Comparison of ENCODE assay signal across 30 mouse cellular contexts in the genomic region with DNA sequence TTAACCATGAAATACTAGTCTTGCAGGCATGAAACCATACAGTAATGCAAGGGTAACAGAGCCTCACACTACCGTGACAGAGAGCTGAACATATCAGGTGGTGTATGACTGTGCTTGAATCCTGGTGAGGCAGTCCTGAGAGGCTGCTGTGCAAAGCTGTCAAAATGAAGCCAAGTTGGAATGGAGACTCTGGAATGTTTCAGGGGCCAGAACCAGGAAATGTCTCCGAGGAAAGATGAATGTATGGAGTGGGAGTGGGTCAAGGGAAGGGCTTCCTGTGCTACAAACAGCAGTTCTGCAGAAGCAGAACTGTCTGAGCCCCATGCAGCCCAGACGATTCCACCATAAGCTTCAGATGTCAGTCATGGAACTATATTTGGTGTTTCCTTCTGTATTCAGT.
DNase-seq lines count a peak whose midpoint lies in the region; ATAC-seq and TF ChIP-seq lines count a peak whose summit lies in the region.
"Had no signal": no experiment of that assay in that cellular context is flagged by ENCODE, and none has a peak within 500 bp of the region (broad histone marks: within the 10 kb centered on the region; RNA-seq: fewer than 3 reads in every experiment).

No protein-coding gene starts in this region.

- no peaks in the 10 kb centered on the region for H3K36me3 ChIP-seq in heart, embryonic 13.5 days
- no peaks in the 10 kb centered on the region for H3K36me3 ChIP-seq in kidney, postnatal 0 days (ENCODE audit: insufficient read depth, low read length)
- no peaks in the 10 kb centered on the region for H3K36me3 ChIP-seq in lung, embryonic 16.5 days (ENCODE audit: control insufficient read depth, insufficient read depth, low read length)
- H3K36me3 ChIP-seq in stomach, embryonic 16.5 days (ENCODE audit: control insufficient read depth, insufficient read depth, low read length), result no peaks in the 10 kb centered on the region
- H3K36me3 ChIP-seq: forebrain, embryonic 10.5 days; heart, embryonic 15.5 days; hindbrain, embryonic 15.5 days; limb, embryonic 12.5 days; liver, embryonic 13.5 days; midbrain, embryonic 12.5 days; neural tube, embryonic 15.5 days; stomach, embryonic 15.5 days had no signal

- 24% methylated on average over 3 of the region's 3 CpGs for whole genome bisulfite sequencing in heart, embryonic 13.5 days
- WGBS in kidney, postnatal 0 days, result 36% methylated on average over 3 of the region's 3 CpGs
- 28% methylated on average over 3 of the region's 3 CpGs for WGBS in lung, embryonic 16.5 days
- 20% methylated on average over 3 of the region's 3 CpGs for WGBS in lung, adult 2 months
- WGBS in stomach, embryonic 16.5 days, result 32% methylated on average over 3 of the region's 3 CpGs

- no peak for TF ChIP-seq CTCF in kidney, postnatal 0 days (IDR thresholded peaks at IDR 0.05; ENCODE audit: low read depth)
- no peak for TF ChIP-seq CTCF in lung, adult 2 months (IDR thresholded peaks at IDR 0.05; ENCODE audit: insufficient read depth, low read length)

- intact Hi-C loops in heart, postnatal 36 days (cut with DNase I), result no loop called here

- no peak overlapping the region for H3K4me3 ChIP-seq in heart, embryonic 13.5 days
- H3K4me3 ChIP-seq in kidney, postnatal 0 days (replicated peaks; ENCODE audit: low read depth, low read length), result no peak overlapping the region
- H3K4me3 ChIP-seq in lung, embryonic 16.5 days (ENCODE audit: low read length), result no peak overlapping the region
- H3K4me3 ChIP-seq in lung, adult 2 months (replicated peaks; ENCODE audit: extremely low read depth, low read depth, low read length), result no peak overlapping the region
- H3K4me3 ChIP-seq in stomach, embryonic 16.5 days (replicated peaks; ENCODE audit: low read length), result no peak overlapping the region
- H3K4me3 ChIP-seq: forebrain, embryonic 10.5 days; heart, embryonic 15.5 days; hindbrain, embryonic 15.5 days; limb, embryonic 12.5 days; liver, embryonic 13.5 days; midbrain, embryonic 12.5 days; neural tube, embryonic 15.5 days; stomach, embryonic 15.5 days had no signal

- DNase-seq in heart, postnatal 36 days, result no peak
- peak; percentile 76 for DNase-seq in kidney, postnatal 0 days (ENCODE audit: low spot score)
- DNase-seq in kidney, adult 11 months, result no peak
- no peak for DNase-seq in lung, adult 2 months
- no peak for DNase-seq in thymus, postnatal 36 days
- DNase-seq: adrenal gland, postnatal 10 days; cerebellum, adult 18-20 months; cerebellum, postnatal 14 days; forebrain, postnatal 0 days; gastrocnemius, postnatal 25 days; heart, adult 18-20 months; heart, postnatal 4 days; kidney, adult 9 months; layer of hippocampus, postnatal 36 days; liver, embryonic 13.5 days; lung, postnatal 10 days; right cerebral cortex, adult 18-20 months; right cerebral cortex, postnatal 4 days; thymus, adult 2 months had no signal

- H3K27ac ChIP-seq in heart, embryonic 13.5 days (replicated peaks), result 0 out of 2 replicates have a peak overlapping the region, but pooled peaks have one; percentile 8
- no peak overlapping the region for H3K27ac ChIP-seq in kidney, postnatal 0 days
- H3K27ac ChIP-seq in lung, embryonic 16.5 days (ENCODE audit: low read length), result no peak overlapping the region
- peak overlapping the region; percentile 17; the same call in 1 of the 2 replicates for H3K27ac ChIP-seq in stomach, embryonic 16.5 days (ENCODE audit: low read length)
- H3K27ac ChIP-seq: forebrain, embryonic 10.5 days; heart, embryonic 15.5 days; hindbrain, embryonic 15.5 days; limb, embryonic 12.5 days; liver, embryonic 13.5 days; midbrain, embryonic 12.5 days; neural tube, embryonic 15.5 days; stomach, embryonic 15.5 days had no signal

- H3K4me2 ChIP-seq in heart, embryonic 13.5 days, result no peak overlapping the region
- no peak overlapping the region for H3K4me2 ChIP-seq in kidney, postnatal 0 days (ENCODE audit: low read length)
- no peak overlapping the region for H3K4me2 ChIP-seq in lung, embryonic 16.5 days (ENCODE audit: low read depth, low read length)
- H3K4me2 ChIP-seq in stomach, embryonic 16.5 days (ENCODE audit: low read depth, low read length), result no peak overlapping the region
- H3K4me2 ChIP-seq: heart, embryonic 15.5 days; hindbrain, embryonic 15.5 days; limb, embryonic 12.5 days; liver, embryonic 13.5 days; midbrain, embryonic 12.5 days; neural tube, embryonic 15.5 days; stomach, embryonic 15.5 days had no signal

- ATAC-seq in heart, embryonic 13.5 days (ENCODE audit: extremely low read depth, insufficient number of reproducible peaks, low FRiP score, low TSS enrichment), result no peak
- ATAC-seq in kidney, postnatal 0 days (replicated peaks; ENCODE audit: low FRiP score, low read depth), result no peak
- ATAC-seq in lung, embryonic 16.5 days (ENCODE audit: low read depth), result peak; percentile 43
- peak; percentile 47; the same call in 1 of the 2 replicates for ATAC-seq in stomach, embryonic 16.5 days (ENCODE audit: insufficient read depth, low FRiP score)
- ATAC-seq: activated CD4-positive, CD25-positive, alpha-beta regulatory T cell, adult 4 months; forebrain, postnatal 0 days had no signal

- no peak overlapping the region for H3K9ac ChIP-seq in heart, embryonic 13.5 days
- no peak overlapping the region for H3K9ac ChIP-seq in kidney, postnatal 0 days (ENCODE audit: low read depth, low read length)
- no peak overlapping the region for H3K9ac ChIP-seq in lung, embryonic 16.5 days (ENCODE audit: low read length)
- H3K9ac ChIP-seq in stomach, embryonic 16.5 days (ENCODE audit: low read length), result no peak overlapping the region
- H3K9ac ChIP-seq: forebrain, postnatal 0 days; heart, embryonic 15.5 days; hindbrain, embryonic 15.5 days; limb, embryonic 12.5 days; liver, embryonic 13.5 days; midbrain, embryonic 12.5 days; neural tube, embryonic 15.5 days; stomach, embryonic 15.5 days had no signal

- no peaks in the 10 kb centered on the region for H3K9me3 ChIP-seq in heart, embryonic 13.5 days
- no peaks in the 10 kb centered on the region for H3K9me3 ChIP-seq in kidney, postnatal 0 days (replicated peaks; ENCODE audit: low read length)
- H3K9me3 ChIP-seq in lung, embryonic 16.5 days (ENCODE audit: control insufficient read depth, low read length), result no peaks in the 10 kb centered on the region
- no peaks in the 10 kb centered on the region for H3K9me3 ChIP-seq in stomach, embryonic 16.5 days (replicated peaks; ENCODE audit: control insufficient read depth, low read length)
- H3K9me3 ChIP-seq: forebrain, embryonic 10.5 days; heart, embryonic 15.5 days; hindbrain, embryonic 15.5 days; limb, embryonic 12.5 days; liver, embryonic 13.5 days; midbrain, embryonic 12.5 days; neural tube, embryonic 15.5 days; stomach, embryonic 15.5 days had no signal

- no peaks in the 10 kb centered on the region for H3K27me3 ChIP-seq in heart, embryonic 13.5 days (replicated peaks)
- H3K27me3 ChIP-seq in kidney, postnatal 0 days (ENCODE audit: insufficient read depth, low read length), result no peaks in the 10 kb centered on the region
- H3K27me3 ChIP-seq in lung, embryonic 16.5 days (ENCODE audit: control insufficient read depth, insufficient read depth, low read depth, low read length), result no peaks in the 10 kb centered on the region
- no peaks in the 10 kb centered on the region for H3K27me3 ChIP-seq in stomach, embryonic 16.5 days (ENCODE audit: control insufficient read depth, insufficient read depth, low read length)
- H3K27me3 ChIP-seq: heart, embryonic 15.5 days; hindbrain, embryonic 15.5 days; limb, embryonic 12.5 days; liver, embryonic 13.5 days; midbrain, embryonic 12.5 days; neural tube, embryonic 15.5 days; stomach, embryonic 15.5 days had no signal

- no peak for TF ChIP-seq POLR2A in lung, adult 2 months (IDR thresholded peaks at IDR 0.05; ENCODE audit: borderline replicate concordance, extremely low read depth, low read depth, low read length)

- peaks cover 7% of the 10 kb centered on the region for H3K4me1 ChIP-seq in heart, embryonic 13.5 days
- H3K4me1 ChIP-seq in kidney, postnatal 0 days (replicated peaks; ENCODE audit: insufficient read depth, low read length), result no peaks in the 10 kb centered on the region
- H3K4me1 ChIP-seq in lung, embryonic 16.5 days (replicated peaks; ENCODE audit: control insufficient read depth, insufficient read depth, low read length), result no peaks in the 10 kb centered on the region
- no peaks in the 10 kb centered on the region for H3K4me1 ChIP-seq in lung, adult 2 months (ENCODE audit: control insufficient read depth, insufficient read depth, low read length)
- H3K4me1 ChIP-seq in stomach, embryonic 16.5 days (ENCODE audit: control insufficient read depth, insufficient read depth, low read length), result peaks cover 6% of the 10 kb centered on the region; the same call in 1 of the 2 replicates
- H3K4me1 ChIP-seq: forebrain, embryonic 10.5 days; hindbrain, embryonic 15.5 days; limb, embryonic 12.5 days; liver, embryonic 13.5 days; midbrain, embryonic 12.5 days; neural tube, embryonic 15.5 days; stomach, embryonic 15.5 days had no signal

Comparison
In these comparisons a context has a peak if more than half of its experiments do, and no peak if none do; other contexts are left out.
1. ATAC-seq: peak in lung, embryonic 16.5 days (single experiment) and stomach, embryonic 16.5 days (single experiment); none in heart, embryonic 13.5 days (single experiment) and kidney, postnatal 0 days (single experiment).
2. H3K27ac ChIP-seq: peak in heart, embryonic 13.5 days (single experiment) and stomach, embryonic 16.5 days (single experiment); none in kidney, postnatal 0 days (single experiment) and lung, embryonic 16.5 days (single experiment).